Mouse (Mus musculus): ENCODE results near the gene Il10ra. TPM values are rescaled to one million over a fixed set of nuclear protein-coding genes. Genes with fewer than 3 reads are reported as not detected.

The Il10ra gene
- total RNA-seq, 1 experiment from 2014 or later = 1.9 TPM

Small RNAs within 50 kb of the gene (microRNA-seq; reads per million reads assigned to microRNA genes)
- 0 reads per million in 2 experiments for gene Mir7086

Other genes starting within 250 kb of the Il10ra start
- gene Mpzl2, start 229.3 kb downstream of the Il10ra start, total RNA-seq (2021) = 5.7 and 7.4 TPM in 2 replicates
- 6.0 and 6.8 TPM in 2 replicates for gene Mpzl3, start 214.0 kb downstream of the Il10ra start, total RNA-seq (2021)
- gene Jaml, start 190.0 kb downstream of the Il10ra start, total RNA-seq (2021) = 1.1 and 2.6 TPM in 2 replicates
- 9.4 and 11.0 TPM in 2 replicates for gene Scn2b, start 151.4 kb downstream of the Il10ra start, total RNA-seq (2021)
- gene Scn4b, start 130.8 kb downstream of the Il10ra start, total RNA-seq (2021) = 0.24 and 0.49 TPM in 2 replicates
- gene BC049352, start 87.1 kb downstream of the Il10ra start, total RNA-seq (2021) = not detected in 2 replicates
- gene Tmprss4, start 65.1 kb downstream of the Il10ra start, total RNA-seq (2021) = not detected in 2 replicates
- 0.12 TPM in 1 of 2 replicates, not detected in the other for gene Tmprss13, start 50.0 kb upstream of the Il10ra start, total RNA-seq (2021)
- 153 and 178 TPM in 2 replicates for gene Fxyd6, start 101.0 kb upstream of the Il10ra start, total RNA-seq (2021)
- 2.9 and 3.4 TPM in 2 replicates for gene Fxyd2, start 130.5 kb upstream of the Il10ra start, total RNA-seq (2021)
- gene Dscaml1, start 157.5 kb upstream of the Il10ra start, total RNA-seq (2021) = 0.62 and 1.5 TPM in 2 replicates